Mouse (Mus musculus): ENCODE data around the gene Pcp4l1.
"Not testable (repeated sequence)": the region's sequence is repeated elsewhere in the genome, so short reads cannot be mapped to it uniquely, and the experiment has no call there.

Gene Pcp4l1

GRCm38 (mm10) chr1:171187851-171188700 lies 8.0 kb downstream of the Pcp4l1 start:
- no peak for DNase-seq

- DNase-seq: no peak
These were observed 10.4 kb downstream of the Pcp4l1 start for GRCm38 (mm10) chr1:171185655-171186054.

GRCm38 (mm10) chr1:171184314-171184713 lies 11.8 kb downstream of the Pcp4l1 start:
- no peak for DNase-seq

- no peak for DNase-seq
These were observed 12.4 kb downstream of the Pcp4l1 start for GRCm38 (mm10) chr1:171183620-171184019.

GRCm38 (mm10) chr1:171183025-171183424 lies 13.0 kb downstream of the Pcp4l1 start:
- no peak for DNase-seq

- DNase-seq: no peak
These were observed 16.4 kb downstream of the Pcp4l1 start for GRCm38 (mm10) chr1:171179487-171180171.

- no peak for DNase-seq
These were observed 23.3 kb downstream of the Pcp4l1 start for GRCm38 (mm10) chr1:171172779-171173178.

GRCm38 (mm10) chr1:171171138-171171537 lies 24.9 kb downstream of the Pcp4l1 start:
- DNase-seq: no peak

- DNase-seq: no peak
These were observed 26.2 kb downstream of the Pcp4l1 start for GRCm38 (mm10) chr1:171169913-171170312.

- DNase-seq: no peak
These were observed 27.2 kb downstream of the Pcp4l1 start for GRCm38 (mm10) chr1:171168906-171169305.

GRCm38 (mm10) chr1:171165629-171166345 lies 30.3 kb downstream of the Pcp4l1 start:
- no peak for DNase-seq

- DNase-seq: no peak
These were observed 31.8 kb downstream of the Pcp4l1 start for GRCm38 (mm10) chr1:171164258-171164657.

GRCm38 (mm10) chr1:171162526-171162925 lies 33.5 kb downstream of the Pcp4l1 start:
- DNase-seq: no peak

- DNase-seq: no peak
These were observed 36.5 kb downstream of the Pcp4l1 start for GRCm38 (mm10) chr1:171159485-171159975.

- DNase-seq: no peak
These were observed 38.1 kb downstream of the Pcp4l1 start for GRCm38 (mm10) chr1:171157965-171158364.

GRCm38 (mm10) chr1:171156644-171157043 lies 39.4 kb downstream of the Pcp4l1 start:
- DNase-seq: peak; percentile 11

GRCm38 (mm10) chr1:171151966-171152365 lies 44.1 kb downstream of the Pcp4l1 start:
- DNase-seq: no peak

- peak; percentile 47 for DNase-seq
These were observed 45.2 kb downstream of the Pcp4l1 start for GRCm38 (mm10) chr1:171150838-171151391.

- peak; percentile 95 for DNase-seq
These were observed 45.9 kb downstream of the Pcp4l1 start, which contains the start of the genes Sdhc and Mpz for GRCm38 (mm10) chr1:171149974-171150760. Gene Sdhc, minus strand, starts transcription at chr1:171150603. Gene Mpz, plus strand, starts transcription at chr1:171150711.

- not testable (repeated sequence) for DNase-seq
These were observed 53.1 kb downstream of the Pcp4l1 start for GRCm38 (mm10) chr1:171142981-171143380.

- DNase-seq: not testable (repeated sequence)
These were observed 58.4 kb downstream of the Pcp4l1 start for GRCm38 (mm10) chr1:171137486-171138155.

All from right cerebral cortex, postnatal 25 days (tissue).